10 mouse cellular contexts compared by ENCODE assay signal in the genomic region with DNA sequence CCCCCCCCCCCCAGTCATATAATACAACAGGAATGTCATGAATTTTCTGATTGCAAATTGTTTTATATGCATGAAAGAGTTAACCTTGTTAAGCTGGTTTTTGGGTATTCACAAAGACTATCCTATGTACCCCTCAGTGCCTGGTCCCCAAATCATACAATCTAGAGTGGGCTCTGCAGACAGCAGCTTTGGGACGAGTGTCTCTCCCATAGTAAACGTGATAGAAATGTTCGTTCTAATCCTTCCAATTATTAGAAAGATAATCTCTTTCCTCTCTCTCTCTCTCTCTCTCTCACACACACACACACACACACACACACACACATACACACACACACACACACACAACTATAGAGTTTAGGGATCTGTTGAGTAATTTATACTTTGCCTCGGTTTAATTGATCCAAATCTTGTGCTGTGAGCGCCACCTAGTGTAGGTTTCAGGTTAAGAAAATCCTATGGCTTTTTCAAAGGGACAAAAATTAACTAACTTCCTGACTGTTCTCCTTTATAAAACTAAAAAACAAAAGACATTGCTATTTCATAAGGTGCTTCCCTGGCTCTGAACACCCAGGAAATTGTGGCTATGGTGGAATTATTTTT. TPM values are rescaled to one million over a fixed set of nuclear protein-coding genes. Genes with fewer than 3 reads are reported as not detected.
DNase-seq lines count a peak whose midpoint lies in the region; ATAC-seq and TF ChIP-seq lines count a peak whose summit lies in the region.
"Had no signal": no experiment of that assay in that cellular context is flagged by ENCODE, and none has a peak within 500 bp of the region (broad histone marks: within the 10 kb centered on the region; RNA-seq: fewer than 3 reads in every experiment).

No protein-coding gene starts in this region.

- no peaks in the 10 kb centered on the region for H3K4me1 ChIP-seq in forebrain, embryonic 12.5 days
- no peaks in the 10 kb centered on the region for H3K4me1 ChIP-seq in forebrain, embryonic 15.5 days
- no peaks in the 10 kb centered on the region for H3K4me1 ChIP-seq in E14TG2a.4 (replicated peaks; ENCODE audit: low read depth, low read length)
- H3K4me1 ChIP-seq in heart, embryonic 12.5 days (replicated peaks) = peaks cover 16% of the 10 kb centered on the region
- H3K4me1 ChIP-seq: hindbrain, embryonic 15.5 days had no signal

- WGBS in forebrain, embryonic 12.5 days = 34% methylated on average over 5 of the region's 5 CpGs
- 30% methylated on average over 5 of the region's 5 CpGs for WGBS in forebrain, embryonic 15.5 days
- WGBS in heart, embryonic 12.5 days = 10% methylated on average over 5 of the region's 5 CpGs

- DNase-seq in cerebellum, adult 9-10 months = peak; percentile 78
- peak; percentile 58 for DNase-seq in layer of hippocampus, adult 9-10 months (ENCODE audit: low spot score)
- DNase-seq in lung, postnatal 25 days (ENCODE audit: low spot score) = peak; percentile 45
- DNase-seq in telencephalon, adult 2 months (ENCODE audit: low read depth, low spot score) = peak; percentile 22

- no peak overlapping the region for H3K4me3 ChIP-seq in forebrain, embryonic 12.5 days (replicated peaks)
- no peak overlapping the region for H3K4me3 ChIP-seq in forebrain, embryonic 15.5 days
- no peak overlapping the region for H3K4me3 ChIP-seq in E14TG2a.4 (replicated peaks; ENCODE audit: low read length)
- peak overlapping the region; percentile 37 for H3K4me3 ChIP-seq in heart, embryonic 12.5 days
- H3K4me3 ChIP-seq: hindbrain, embryonic 15.5 days had no signal

- no peak overlapping the region for H3K4me2 ChIP-seq in forebrain, embryonic 12.5 days
- H3K4me2 ChIP-seq in forebrain, embryonic 15.5 days (replicated peaks) = no peak overlapping the region
- peak overlapping the region; percentile 63 for H3K4me2 ChIP-seq in heart, embryonic 12.5 days
- H3K4me2 ChIP-seq: hindbrain, embryonic 15.5 days had no signal

- no peaks in the 10 kb centered on the region; the same call in 1 of the 2 replicates for H3K27me3 ChIP-seq in forebrain, embryonic 12.5 days
- H3K27me3 ChIP-seq in forebrain, embryonic 15.5 days = no peaks in the 10 kb centered on the region
- H3K27me3 ChIP-seq in E14TG2a.4 (ENCODE audit: insufficient read depth, low read length) = no peaks in the 10 kb centered on the region
- no peaks in the 10 kb centered on the region for H3K27me3 ChIP-seq in heart, embryonic 12.5 days (replicated peaks)
- H3K27me3 ChIP-seq: hindbrain, embryonic 15.5 days had no signal

- no peaks in the 10 kb centered on the region for H3K36me3 ChIP-seq in forebrain, embryonic 12.5 days (replicated peaks)
- no peaks in the 10 kb centered on the region for H3K36me3 ChIP-seq in forebrain, embryonic 15.5 days
- H3K36me3 ChIP-seq in E14TG2a.4 (ENCODE audit: insufficient read depth, low read length) = no peaks in the 10 kb centered on the region
- no peaks in the 10 kb centered on the region for H3K36me3 ChIP-seq in heart, embryonic 12.5 days
- H3K36me3 ChIP-seq: G1E; hindbrain, embryonic 15.5 days had no signal

- no peaks in the 10 kb centered on the region for H3K9me3 ChIP-seq in forebrain, embryonic 12.5 days
- H3K9me3 ChIP-seq in forebrain, embryonic 15.5 days = no peaks in the 10 kb centered on the region
- H3K9me3 ChIP-seq in E14TG2a.4 (ENCODE audit: low read length) = no peaks in the 10 kb centered on the region
- H3K9me3 ChIP-seq in heart, embryonic 12.5 days (replicated peaks) = no peaks in the 10 kb centered on the region
- H3K9me3 ChIP-seq: hindbrain, embryonic 15.5 days had no signal

- peak; percentile 48 for TF ChIP-seq CTCF in E14TG2a.4 (conservative IDR thresholded peaks at IDR 0.05; ENCODE audit: low read length)

- 0 out of 2 replicates have a peak, but pooled peaks have one; percentile 39 for ATAC-seq in forebrain, embryonic 12.5 days (ENCODE audit: low FRiP score)
- ATAC-seq in forebrain, embryonic 15.5 days (replicated peaks) = no peak
- ATAC-seq in heart, embryonic 12.5 days (ENCODE audit: insufficient number of reproducible peaks, low FRiP score) = no peak

- H3K9ac ChIP-seq in forebrain, embryonic 12.5 days = no peak overlapping the region
- H3K9ac ChIP-seq in forebrain, embryonic 15.5 days (replicated peaks) = no peak overlapping the region
- no peak overlapping the region for H3K9ac ChIP-seq in heart, embryonic 12.5 days
- H3K9ac ChIP-seq: hindbrain, embryonic 15.5 days had no signal

- H3K27ac ChIP-seq in forebrain, embryonic 12.5 days = no peak overlapping the region
- H3K27ac ChIP-seq in forebrain, embryonic 15.5 days (replicated peaks) = no peak overlapping the region
- H3K27ac ChIP-seq in heart, embryonic 12.5 days (ENCODE audit: poor library complexity, severe bottlenecking) = no peak overlapping the region
- H3K27ac ChIP-seq: hindbrain, embryonic 15.5 days had no signal

RNA-seq across cellular contexts. Expression of gene Epb41l3, which starts 30.4 kb away (rescaled TPM):
- polyA plus RNA-seq in forebrain, embryonic 12.5 days (2016; fragmentation: Nextera tagmentation; extraction: Ambion mirVana) = 74.3 and 74.7 TPM in 2 replicates
- 64.6 and 67.3 TPM in 2 replicates for polyA plus RNA-seq in forebrain, embryonic 15.5 days (2015; fragmentation: Nextera tagmentation; extraction: Ambion mirVana)
- polyA plus RNA-seq in heart, embryonic 12.5 days (2016; fragmentation: Nextera tagmentation; extraction: Ambion mirVana) = 140 and 144 TPM in 2 replicates
- polyA plus RNA-seq: G1E had no signal

Comparison
In these comparisons a context has a peak if more than half of its experiments do, and no peak if none do; other contexts are left out.
1. DNase-seq: peak in every context shown above with its lines; median percentile 78 in cerebellum, adult 9-10 months; 58 in layer of hippocampus, adult 9-10 months; 45 in lung, postnatal 25 days; 22 in telencephalon, adult 2 months.